Mouse (Mus musculus) heart, postnatal 4 days (tissue): Measurements from ENCODE around the gene Nkd1. TPM values are rescaled to one million over a fixed set of nuclear protein-coding genes. Genes with fewer than 3 reads are reported as not detected.

Experiments
- DNase-seq: peaks from one replicate; pipeline ENCODE4 v3.0.0; 2021
- total RNA-seq, 2 experiments: library from RNA; stranded (reverse); gene quantifications; 2 replicates each; pipeline ENCODE4 v1.2.3; 2021

The Nkd1 gene
- total RNA-seq, 2 experiments from 2014 or later, result 8.7 to 10.2 TPM

GRCm38 (mm10) chr8:88576351-88577142 lies 55.4 kb downstream of the Nkd1 start:
- peak; percentile 75 for DNase-seq

DNA sequence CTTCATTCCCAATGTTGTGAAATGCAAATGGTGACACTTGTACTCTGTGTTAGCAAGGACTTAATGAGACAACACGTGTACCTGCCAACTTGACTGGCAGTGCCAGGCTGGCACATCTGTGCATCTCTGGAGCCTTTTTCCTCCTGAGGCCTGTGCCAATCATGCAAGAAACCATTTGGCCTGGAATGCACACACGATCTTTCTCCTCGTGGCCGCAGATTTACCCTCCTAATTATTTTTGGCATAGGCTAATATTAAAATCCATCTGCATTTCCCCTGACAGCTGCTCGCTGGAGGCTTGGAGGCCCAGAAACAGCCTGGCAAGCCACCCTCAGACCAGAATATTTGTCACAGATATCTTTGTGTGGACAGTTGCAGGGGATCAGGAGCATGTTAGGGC lies 56.5 kb downstream of the Nkd1 start:
- no peak for DNase-seq

DNA sequence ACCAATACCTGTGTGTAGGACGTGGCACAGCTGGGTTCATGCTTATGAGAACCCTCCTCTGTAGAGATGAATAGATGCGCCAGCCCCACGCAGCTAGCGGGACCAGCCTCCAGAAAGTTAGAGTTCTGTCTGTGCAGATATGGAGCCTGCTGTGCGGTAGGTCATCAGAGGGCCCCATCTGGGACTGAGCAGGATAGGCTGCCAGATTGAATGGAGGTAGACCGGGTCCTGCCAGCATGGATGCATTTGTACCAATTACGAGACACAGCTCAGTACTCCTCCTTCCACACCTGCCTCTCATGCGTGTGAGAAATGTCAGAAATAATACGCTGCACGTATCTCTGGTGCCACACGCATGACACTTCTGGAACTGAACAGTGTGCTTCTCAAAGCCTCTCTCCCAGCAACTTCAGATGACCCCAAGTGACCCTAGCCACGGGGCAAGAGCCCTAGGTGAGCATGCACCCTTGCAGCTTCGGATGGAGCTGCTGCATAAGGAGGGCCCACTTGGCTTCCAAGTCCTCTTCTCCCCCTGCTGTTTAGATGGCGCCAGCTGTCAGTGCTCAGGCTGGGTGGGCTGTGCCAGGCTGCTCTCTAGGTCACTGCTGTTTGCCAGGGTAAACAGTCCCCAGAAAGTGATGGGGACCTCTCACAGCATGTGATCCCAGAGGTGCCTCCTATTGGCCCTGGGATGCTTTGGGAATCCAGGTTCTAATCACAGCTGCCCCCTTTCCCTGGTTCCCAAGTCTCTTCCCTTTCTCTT lies 57.4 kb downstream of the Nkd1 start:
- DNase-seq, result no peak

DNA sequence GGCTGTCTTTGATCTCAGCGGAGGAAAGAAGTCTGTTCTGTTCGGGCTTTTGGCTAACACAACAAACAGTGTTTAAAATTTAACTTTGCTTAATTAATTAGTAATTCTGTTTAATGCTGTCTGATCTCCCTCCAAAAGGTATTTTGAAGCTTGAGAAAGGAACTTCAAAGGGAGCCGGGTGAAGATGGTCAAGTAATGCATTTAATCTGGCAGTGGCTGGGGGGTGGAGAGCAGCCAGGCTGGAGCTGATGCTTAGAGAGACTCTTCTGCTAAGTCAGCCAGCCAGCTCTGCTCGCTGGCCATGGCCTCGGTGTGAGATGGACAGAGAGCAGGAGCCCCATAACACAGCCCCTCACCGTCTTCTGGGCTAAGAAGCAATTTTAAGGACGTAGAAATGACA lies 58.1 kb downstream of the Nkd1 start:
- no peak for DNase-seq

DNA sequence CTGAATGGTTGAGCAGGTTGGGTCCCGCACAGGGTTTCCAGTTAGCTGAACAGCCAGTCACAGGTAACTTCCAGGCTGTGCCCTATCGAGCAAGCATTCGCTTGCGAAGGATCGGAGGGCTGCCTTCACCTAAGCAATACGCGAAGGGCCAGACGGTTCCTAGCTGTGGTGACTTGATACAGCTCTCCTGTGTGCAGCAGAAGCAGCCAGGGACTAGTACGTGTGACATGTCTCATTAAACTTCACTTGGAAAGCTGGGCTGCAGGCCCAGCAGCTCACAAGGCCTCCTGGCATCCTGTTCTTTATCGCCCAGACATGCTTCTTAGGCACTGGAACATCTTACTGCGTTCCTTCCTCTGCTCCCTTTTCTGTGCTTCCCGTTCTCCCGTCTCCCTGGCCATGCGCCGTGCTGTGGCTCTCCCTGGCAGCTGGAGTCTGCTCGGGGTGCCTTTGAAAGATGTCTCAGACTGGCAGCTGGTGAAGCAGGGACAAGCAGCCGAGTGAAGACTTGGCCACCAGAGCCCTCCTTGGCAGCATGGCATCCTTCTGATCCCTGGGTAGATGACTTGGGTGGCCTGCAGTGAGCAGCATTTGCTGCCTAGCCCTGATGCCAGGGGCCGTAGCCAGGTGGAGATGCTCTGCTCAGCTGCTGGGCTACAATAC lies 58.6 kb downstream of the Nkd1 start:
- no peak for DNase-seq

- no peak for DNase-seq
Observed at GRCm38 (mm10) chr8:88580785-88581184, 59.6 kb downstream of the Nkd1 start.

DNA sequence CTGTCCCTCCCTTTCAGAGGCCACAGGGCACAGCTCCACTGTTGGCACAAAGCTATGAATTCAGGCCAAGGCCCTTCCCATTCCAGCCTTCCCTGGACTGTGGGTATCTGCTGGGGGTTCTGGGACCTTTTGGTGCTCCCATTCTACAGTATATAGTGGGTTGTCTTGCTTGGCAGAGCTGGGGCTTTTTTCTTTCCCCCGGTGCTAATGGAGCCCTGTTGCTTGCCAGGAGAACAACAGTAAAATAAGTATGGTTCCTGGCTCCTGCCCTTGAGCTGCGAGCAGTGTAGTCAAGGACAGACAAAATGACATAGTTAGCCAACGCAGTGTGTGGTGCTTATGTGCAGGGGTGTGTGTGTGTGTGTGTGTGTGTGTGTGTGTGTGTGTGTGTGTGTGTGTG lies 62.7 kb downstream of the Nkd1 start:
- DNase-seq, result no peak

DNA sequence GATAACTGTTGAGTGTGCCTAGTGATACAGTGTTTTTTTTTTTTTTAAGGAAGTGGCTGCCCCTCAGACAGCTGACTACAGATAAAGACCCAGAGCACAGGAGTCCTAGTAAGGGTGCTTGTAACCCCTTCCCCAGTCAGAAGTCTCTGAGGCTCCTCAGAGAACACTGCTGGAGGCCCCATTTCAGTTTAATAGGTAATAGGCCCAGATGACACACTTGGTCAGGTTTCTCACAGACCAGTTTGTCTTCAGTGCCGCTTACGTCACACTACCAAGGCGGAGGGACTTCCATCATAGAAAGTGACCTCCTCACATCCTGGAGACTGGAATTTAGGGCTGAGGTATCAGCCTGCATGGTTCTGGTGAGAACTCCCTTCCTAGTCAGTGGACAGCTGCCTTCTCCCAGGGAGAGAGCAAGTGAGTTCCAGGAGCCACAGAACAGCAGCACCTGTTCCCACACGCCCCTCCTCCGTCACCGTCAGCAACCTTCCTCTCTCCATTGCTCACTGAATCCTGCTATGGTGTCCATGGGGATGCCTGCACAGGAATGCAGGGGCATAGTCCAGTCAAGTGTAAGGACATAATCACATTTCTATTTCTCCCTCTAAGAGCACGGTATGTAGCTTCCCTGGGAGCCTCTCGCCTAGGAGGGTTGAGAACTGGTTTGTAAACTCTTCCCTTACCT lies 67.2 kb downstream of the Nkd1 start:
- no peak for DNase-seq

- no peak for DNase-seq
Observed at GRCm38 (mm10) chr8:88590226-88590625, 69.1 kb downstream of the Nkd1 start.

DNA sequence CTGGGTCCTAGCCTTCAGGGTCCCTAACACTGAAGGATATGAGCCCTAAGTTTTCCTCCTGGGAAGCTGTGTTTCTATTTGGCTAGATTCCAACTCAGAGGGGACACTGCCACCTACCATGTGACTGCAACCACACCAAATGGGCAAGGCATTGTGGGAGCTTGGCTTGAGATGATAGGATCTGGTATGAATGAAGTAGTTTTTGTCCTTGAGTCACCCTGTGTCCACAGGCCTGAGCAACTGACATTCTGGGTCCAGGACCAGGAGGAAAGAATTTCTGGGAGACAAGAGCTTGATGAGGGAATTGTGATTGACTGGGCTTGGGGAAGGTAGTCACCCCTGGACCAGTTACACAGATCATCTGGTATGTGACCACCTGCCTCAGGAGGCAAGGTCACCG lies 72.8 kb downstream of the Nkd1 start:
- no peak for DNase-seq

DNA sequence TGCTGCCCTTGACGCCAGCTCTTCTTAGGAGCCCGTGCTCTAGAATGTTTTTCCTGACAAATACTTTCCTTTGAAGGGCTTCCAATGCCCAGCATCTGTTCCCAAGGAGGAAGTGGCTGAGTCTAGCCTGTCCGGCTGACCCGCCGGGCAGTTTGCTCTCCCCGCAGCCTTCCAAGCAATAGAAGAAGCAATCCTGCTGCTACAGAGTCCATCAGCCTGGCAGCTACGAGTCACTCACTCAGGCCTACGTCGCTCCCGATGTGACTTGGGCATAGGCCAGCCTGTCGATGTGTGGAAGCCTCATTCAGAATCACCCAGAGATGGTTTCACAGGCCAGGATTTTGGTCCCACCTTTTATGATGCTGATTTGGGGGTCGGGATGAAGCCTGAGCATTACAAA lies 74.9 kb downstream of the Nkd1 start:
- DNase-seq, result no peak

DNA sequence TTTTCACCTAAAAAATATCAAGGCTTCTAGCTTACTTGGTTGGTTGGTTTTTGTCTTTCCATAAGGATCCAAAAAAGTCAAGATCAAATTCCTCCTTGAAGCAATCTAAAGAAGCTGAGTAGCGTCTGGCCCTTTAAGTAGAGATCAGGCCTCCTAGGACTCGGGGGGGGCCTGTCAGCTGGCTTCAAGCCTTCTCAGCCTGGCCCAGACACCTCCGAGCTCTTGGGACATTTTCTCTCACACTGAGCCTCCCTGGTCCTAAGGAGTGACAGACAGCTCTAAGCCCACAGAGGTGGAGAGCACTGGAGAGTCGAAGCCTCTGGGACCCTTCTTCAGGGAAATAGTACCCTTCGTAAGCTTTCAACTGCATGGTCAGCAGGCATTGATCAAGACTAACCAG lies 77.4 kb downstream of the Nkd1 start:
- no peak for DNase-seq

DNA sequence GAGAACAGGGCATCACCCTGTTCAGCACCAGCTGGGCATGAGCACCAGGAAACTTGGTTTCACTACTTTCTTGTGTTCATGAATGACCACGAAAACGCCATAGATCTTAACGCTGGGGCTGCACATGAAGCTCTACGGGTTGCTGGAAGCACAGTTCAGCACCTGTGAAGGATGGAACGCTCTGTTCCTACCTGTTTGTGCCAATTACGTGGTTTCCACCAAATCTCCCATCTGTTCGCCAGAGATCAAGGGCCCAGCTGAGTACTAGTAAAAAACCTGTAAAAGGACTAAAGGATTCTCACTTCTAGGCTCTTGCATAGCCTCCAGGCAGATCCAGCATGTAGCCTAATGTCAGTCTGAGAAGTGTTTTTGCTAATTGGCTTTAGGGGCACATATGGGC lies 78.3 kb downstream of the Nkd1 start:
- DNase-seq, result no peak

GRCm38 (mm10) chr8:88603446-88603989 lies 82.4 kb downstream of the Nkd1 start:
- DNase-seq, result no peak

DNA sequence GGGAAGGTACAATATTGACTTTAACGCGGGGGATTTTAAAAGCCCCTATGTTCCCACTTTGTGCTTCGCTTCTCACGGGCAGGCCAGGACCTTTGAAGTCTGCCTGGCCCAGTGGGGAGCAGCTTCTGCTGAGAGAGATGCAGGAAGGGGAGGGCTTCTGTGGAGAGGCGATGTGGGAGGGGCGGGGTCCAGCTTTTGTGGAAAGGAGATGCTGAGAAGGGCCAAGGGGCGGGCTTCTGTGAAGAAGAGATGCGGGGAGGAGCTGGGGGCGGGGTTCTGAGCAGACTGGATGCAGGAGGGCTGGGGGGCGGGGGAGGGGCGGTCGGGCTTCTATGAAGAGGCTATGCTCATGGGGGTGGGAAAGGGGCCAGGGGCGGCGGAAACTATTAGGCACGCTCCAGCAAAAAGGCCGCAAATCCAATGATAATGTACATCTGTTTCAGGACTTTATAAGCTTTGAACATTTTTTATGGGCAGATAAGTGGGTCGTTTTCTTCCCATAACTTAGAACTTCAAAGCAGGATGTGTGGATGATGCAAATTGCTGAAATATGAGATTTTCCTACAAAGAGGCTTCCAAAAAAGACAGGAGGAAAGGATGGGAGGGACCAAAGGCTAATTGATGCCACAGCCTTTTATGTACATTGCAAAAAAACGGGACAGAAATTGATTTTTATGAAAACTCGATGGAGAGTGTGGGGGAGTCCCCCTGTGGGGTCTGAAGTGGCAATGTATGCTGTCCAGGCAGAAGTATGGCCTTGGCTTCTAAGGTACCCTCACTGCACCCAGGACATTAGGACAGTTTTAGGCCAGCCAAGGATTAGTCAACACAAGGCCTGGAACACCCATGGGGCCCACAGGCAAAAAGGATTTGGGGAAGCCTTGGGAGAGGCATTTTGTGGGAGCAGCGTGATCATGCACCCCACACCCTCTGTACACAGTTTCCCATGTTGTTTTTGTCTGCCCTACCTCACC lies 83.2 kb downstream of the Nkd1 start:
- DNase-seq, result peak; percentile 78

DNA sequence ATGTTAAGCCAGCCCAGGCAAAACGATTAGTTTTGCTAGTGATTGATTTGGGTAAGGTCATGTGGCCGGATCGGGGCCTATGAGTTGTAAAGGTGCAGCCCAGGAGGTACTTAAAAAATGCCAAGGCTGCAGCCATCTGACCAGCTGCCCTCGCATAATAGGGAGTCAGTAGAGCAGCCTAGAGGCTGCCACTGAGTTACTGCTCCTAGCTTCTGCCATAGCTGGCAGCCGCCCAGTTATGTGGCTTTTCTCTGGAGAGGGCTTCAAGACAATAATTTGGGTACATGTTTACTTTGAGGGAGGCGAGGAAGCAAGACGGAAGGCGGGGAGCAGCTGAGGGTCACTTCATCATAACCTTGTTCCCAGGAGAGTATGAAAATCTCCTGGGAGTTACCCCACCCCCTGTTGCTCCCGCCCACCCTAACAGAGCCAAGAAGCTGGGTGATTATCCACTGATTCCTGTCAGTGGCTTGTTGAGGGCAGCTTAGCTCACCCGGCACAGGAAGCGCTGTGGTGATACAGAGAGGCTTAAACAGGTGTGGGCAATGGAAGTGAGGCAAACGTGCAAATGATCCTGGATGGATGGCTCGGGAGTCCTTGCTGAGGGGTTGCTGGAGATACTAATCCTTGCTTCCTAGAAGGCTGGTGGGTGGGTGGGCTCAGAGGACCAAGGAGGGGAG lies 84.3 kb downstream of the Nkd1 start:
- no peak for DNase-seq

DNA sequence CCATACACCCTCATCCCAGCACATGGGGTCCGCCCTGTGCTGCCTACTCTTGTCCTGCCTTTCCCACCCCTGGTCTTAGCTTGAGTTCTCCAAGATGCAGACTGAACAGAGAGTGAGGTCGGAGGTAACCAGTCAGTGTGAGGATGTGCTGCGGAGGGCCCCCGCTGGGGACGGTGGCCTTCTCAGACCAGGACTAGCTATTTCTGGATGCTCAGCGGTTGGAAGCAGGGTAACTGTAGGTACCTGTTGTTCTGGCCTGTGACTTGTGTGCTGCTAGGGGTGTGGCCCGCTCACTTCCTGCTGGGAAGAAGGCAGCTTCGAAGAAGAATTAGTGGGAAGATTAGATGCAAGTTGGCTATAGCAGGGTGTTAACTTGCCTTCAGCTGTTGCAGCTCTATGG lies 87.9 kb downstream of the Nkd1 start:
- no peak for DNase-seq

DNA sequence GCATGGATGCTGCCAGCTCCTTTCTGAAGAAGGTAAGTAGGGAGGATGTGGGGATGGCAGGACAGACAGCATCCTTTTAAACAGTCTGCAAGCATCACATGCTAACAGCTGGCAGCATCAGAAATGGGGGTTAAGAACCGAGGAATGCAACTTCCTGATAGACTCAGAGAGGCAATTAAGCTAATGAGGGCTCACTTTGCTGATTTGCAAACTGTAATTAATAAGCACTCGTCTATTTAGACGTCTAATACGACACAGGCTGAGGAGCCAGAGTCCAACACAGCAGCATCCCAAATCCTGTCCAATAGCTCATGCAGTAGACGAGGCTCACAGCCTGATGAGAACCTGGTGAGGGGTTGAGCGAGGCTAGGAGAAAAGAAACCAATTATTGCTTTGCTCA lies 89.1 kb downstream of the Nkd1 start:
- DNase-seq, result no peak

DNA sequence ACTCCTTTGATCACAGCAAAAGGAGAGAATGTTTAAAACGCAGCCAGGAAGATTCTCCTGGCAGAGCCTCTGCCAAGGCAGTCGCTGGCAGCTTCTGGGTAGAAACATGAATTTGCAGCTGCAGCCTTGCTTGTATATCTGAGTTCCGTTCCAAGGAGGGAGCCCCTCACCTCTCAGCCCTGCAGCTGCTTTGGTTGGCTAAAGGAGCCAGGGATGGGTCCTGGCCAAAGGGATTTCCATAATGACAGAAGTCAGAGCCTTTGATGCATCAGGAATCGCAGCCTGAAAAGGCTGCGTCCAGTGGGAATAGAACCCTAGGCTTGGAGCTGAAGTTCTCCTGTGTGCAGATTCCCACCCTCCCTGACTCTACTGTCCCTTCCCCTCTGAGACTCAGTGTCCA lies 93.8 kb downstream of the Nkd1 start:
- DNase-seq, result no peak

GRCm38 (mm10) chr8:88618612-88619011 lies 97.5 kb downstream of the Nkd1 start:
- no peak for DNase-seq

DNA sequence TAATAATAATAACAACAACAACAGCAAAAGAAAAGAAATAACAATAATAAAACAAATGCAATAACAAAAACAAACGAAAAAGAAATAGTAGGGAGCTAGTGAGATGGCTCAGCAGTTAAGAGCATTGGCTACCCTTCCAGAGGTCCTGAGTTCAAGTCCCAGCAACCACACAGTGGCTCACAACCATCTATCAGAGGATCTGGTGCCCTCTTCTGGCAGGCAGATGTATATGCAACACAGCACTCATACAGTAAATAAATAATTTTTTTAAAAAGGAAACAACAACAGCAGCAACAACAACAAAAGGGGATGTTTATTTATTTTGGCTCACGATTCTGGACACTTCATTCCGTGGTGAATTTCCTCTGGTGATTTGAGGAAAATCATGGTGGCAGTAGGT lies 98.4 kb downstream of the Nkd1 start:
- DNase-seq, result peak; percentile 29
